Mouse (Mus musculus) kidney, adult 2 months (tissue): ENCODE results near the gene Gsk3b.

ENCODE experiments used
- CTCF ChIP-seq: fragments of 200-500 bp; conservative IDR thresholded peaks from 2 replicates; pipeline ENCODE4 v1.5.1; 2011; ENCODE audit warnings: low read depth, mild to moderate bottlenecking, control low read depth, low read length, moderate library complexity, mixed read lengths; ENCODE audit not compliant: insufficient read depth, insufficient read length
- POLR2A ChIP-seq: fragments of 200-500 bp; IDR thresholded peaks from one replicate; pipeline ENCODE4 v1.6.1; 2011; ENCODE audit warnings: low read depth, low read length, control low read depth

- TF ChIP-seq CTCF (no peak), POLR2A (no peak)
Observed at GRCm38 (mm10) chr16:38244111-38244510, 155.3 kb downstream of the Gsk3b start.
